Mouse (Mus musculus) mesoderm, embryonic 11.5 days (tissue): Measurements from ENCODE around the gene Sipa1l1.

ENCODE experiments used
- DNase-seq: peaks from one replicate; pipeline ENCODE4 v3.0.0-alpha.2; 2012; ENCODE audit warnings: low read depth, low spot score

The Sipa1l1 gene

GRCm38 (mm10) chr12:82382932-82383331 is 213.8 kb downstream of the Sipa1l1 start:
- DNase-seq = no peak

- no peak for DNase-seq
Measured at GRCm38 (mm10) chr12:82384719-82385118, 215.6 kb downstream of the Sipa1l1 start.

- no peak for DNase-seq
Measured at GRCm38 (mm10) chr12:82387042-82387441, 217.9 kb downstream of the Sipa1l1 start.

- DNase-seq = no peak
Measured at GRCm38 (mm10) chr12:82387647-82388046, 218.5 kb downstream of the Sipa1l1 start.

DNA sequence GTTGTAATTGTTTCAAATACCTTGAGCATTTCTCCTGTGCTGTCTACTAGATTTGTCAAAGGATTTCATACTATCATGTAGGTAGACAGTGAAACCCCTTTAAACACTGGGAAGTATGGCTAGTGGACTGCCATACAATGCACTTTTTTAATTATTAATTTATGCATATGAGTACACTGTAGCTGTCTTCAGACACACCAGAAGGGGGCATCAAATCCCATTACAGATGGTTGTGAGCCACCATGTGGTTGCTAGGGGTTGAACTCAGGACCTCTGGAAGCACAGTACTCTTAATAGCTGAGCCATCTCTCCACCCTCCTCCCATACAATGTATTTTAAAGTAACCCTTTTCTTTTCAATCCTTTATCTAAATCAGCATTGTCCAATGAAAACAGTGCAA is 219.0 kb downstream of the Sipa1l1 start:
- DNase-seq = no peak

GRCm38 (mm10) chr12:82394118-82394861 is 225.2 kb downstream of the Sipa1l1 start:
- no peak for DNase-seq

GRCm38 (mm10) chr12:82395194-82395593 is 226.1 kb downstream of the Sipa1l1 start:
- no peak for DNase-seq

GRCm38 (mm10) chr12:82397193-82397592 is 228.1 kb downstream of the Sipa1l1 start:
- no peak for DNase-seq

- no peak for DNase-seq
Measured at GRCm38 (mm10) chr12:82397751-82398150, 228.6 kb downstream of the Sipa1l1 start.

DNA sequence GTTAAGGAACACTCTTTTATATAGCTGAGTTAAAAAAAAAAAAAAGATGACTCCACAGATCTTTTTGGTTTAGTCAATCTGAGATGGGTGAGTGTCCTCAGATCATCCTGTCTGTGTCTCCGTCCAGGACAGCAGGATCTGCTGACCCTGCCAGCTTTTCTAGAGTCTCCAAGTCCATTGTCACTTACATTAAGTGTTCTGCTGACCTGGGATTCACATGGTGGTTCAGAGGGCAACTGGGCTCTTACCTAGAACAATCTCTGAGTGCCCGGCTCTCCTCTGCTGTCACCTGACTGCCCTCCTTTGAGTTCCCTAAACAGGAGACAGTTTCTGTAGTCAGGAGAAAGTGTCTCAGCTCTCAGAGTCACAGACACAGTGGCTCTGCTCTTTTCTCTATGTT is 229.8 kb downstream of the Sipa1l1 start:
- no peak for DNase-seq

DNA sequence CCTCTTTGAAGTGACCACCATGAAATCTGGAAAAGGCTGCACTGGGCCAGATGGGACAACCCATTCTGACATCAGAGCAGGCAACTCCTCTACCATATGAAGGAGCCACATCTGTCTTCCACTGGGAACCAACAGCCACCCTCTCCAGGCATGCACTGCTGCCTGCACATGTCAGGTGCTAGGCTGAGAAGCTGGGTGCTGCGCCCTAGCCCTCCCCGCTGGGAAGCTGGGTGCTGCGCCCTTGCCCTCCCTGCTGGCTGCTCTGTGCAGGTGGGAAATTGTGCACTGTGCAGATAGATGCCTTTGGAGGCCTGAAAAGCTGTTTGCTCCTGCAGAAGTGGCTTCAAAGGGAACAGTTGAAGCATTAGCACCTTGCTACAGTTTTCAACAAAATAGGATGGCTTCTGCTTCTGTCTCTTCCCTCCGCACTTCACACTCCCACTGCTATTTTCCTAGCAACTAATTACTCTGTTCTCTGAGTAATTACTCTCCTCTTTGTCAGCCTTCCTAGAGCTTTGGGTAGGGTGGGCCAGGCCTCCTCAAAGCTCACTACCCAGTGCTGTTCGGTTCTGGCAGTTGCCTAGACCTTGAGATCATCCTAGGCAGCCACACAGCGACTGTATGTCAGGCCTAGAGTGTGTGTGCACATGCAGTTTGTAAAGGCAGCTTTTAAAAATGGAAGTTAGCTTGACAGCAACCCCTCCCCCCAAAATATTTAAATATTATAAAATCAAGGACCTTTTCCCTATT is 231.0 kb downstream of the Sipa1l1 start:
- DNase-seq = no peak

DNA sequence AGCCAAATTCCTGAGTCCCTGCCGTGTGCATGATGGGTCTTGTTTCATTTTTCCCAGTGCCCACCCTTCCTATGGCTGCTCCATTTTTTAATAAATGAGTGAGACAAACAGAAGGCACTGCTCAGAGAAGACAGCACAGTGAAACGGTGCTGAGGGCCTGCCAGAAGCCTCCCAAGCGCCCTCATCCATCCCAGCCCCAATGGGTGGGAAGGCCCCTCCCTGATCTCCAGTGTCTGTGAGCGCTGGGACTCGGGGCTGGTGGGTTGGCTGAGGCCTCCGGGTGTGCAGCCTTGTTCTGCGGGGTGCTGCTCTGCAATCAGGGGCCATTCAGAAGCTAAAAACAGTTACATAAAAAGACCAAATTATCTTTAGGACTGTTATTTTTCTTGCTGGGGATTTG is 231.7 kb downstream of the Sipa1l1 start:
- no peak for DNase-seq

DNA sequence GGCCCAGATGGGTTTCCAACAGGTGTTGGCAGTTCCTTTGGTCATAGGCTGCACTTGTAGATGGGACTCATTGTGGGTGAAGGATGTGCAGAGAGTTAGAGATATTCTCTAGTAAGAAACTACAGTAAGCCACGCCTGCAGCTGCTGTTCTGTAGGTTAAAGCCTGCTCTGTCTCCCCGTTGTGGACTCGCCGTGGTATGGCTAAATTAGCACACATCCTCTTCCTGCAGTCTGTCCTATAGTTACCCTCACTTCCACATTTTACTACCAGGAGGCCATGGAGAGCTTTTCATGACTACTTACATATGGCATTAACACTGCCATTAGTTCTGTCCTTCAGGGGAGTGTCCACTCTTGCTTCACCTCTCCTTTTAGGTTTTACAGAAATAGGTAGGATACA is 232.3 kb downstream of the Sipa1l1 start:
- DNase-seq = no peak

DNA sequence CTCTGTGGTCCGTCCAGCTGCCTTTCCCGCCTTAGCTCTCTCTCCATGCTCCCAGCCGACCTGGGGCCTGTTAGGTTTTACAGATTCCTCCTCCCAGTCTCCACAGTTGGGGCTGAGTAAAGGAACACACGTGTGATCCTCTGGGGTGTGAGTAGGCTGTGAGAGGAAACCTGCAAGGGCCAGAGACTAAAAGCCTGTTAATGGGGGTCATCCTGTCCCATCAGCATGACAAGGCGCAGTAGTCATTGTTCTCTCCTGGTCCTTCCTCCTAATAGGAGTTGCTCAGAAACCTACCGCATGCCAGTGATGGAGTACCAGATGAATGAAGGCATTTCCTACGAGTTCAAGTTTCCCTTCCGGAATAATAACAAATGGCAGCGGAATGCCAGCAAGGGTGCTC is 233.5 kb downstream of the Sipa1l1 start:
- no peak for DNase-seq

GRCm38 (mm10) chr12:82407531-82408255 is 238.6 kb downstream of the Sipa1l1 start:
- no peak for DNase-seq

DNA sequence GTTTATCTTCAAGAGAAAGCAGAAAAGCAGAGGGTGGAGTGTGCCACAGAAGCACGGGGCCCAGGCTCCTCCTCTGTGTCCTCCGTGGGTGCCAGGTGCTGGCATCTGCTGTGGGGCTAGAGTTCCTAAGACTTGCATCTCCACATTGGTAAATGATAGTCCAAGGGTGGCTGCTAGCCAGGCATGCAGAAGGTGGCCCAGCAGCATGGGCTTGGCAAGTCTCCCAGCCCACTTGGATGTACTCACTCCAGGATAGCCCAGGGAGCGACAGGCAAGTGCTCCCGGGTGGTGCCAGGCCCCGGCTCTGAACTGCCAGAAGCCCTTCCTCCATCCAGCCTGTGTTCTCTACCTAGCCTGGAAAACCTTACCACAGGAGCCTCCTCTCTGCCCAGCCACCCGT is 239.4 kb downstream of the Sipa1l1 start:
- no peak for DNase-seq

- no peak for DNase-seq
Measured at GRCm38 (mm10) chr12:82409686-82410472, 240.8 kb downstream of the Sipa1l1 start.

DNA sequence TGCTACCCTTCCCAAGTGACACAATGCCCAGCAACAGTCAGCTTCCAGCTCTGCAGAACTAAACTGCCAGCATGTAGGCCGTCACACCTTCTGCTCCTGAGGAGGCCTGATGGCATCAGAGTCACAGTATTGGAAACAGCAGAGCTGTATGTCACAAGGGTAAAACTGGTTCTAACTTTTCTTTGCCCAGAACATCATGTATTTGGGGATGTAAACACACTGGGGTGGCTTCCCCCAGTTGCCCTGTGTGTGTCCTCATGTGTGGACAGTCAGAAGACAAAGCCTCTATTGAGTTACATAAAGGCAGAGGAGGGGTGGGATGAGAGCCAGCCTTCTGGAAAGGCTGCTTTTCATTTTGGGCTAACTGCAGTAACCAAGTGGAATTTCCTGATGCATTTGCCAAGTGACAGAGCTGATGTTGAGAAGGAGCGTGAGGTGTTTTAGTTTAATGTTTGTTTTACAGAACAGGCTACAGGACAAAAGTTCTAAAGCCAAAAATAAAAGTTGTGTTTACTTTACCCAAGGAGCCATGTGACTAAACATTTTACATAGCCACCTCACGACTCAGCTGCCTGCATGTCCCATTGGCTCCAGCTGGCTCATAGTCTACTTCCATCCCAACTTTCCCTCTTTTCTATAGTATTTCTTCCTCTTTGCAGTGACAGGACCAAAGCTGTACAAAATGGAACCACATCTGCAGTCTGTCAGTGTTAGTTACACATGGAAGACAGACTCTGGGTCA is 243.3 kb downstream of the Sipa1l1 start:
- no peak for DNase-seq

DNA sequence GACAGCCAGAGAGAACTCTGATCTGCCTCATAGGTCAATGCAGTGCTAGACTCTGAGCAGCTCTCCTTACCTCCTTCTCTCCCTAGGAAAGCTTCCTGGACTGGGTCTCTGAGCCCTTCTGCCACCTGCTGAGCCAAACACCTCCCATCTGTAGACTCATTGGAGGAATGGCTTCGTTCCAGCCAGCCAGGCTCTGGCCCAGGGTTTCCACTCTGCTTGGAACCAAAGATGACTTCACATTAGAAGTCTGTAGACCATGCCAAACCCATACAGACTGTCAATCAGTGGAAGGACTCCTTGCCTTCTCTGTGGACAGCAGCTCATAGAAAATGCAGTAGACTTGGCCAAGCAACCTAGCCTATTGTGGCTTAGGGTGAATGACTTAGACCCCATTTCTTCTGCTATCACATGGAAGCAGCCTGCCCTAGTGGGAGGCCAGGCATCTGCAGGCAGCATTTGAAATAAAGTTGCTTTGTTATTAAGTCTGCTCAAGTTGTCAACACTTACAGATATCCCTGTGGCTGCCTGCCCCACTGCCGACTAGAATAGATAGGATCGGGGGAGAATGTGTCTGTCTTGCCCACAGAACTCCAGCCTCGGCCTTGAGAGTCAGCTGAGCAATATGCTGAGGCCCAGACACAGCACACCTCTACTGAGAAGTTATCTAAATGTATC is 246.7 kb downstream of the Sipa1l1 start:
- DNase-seq = no peak

GRCm38 (mm10) chr12:82419027-82419426 is 249.9 kb downstream of the Sipa1l1 start:
- no peak for DNase-seq
